Mouse (Mus musculus) right cerebral cortex, postnatal 36 days (tissue): ENCODE measurements around the gene Abca4.
"Not testable (repeated sequence)": the region's sequence is repeated elsewhere in the genome, so short reads cannot be mapped to it uniquely, and the experiment has no call there.

Experiments
- DNase-seq, 2 experiments: peaks; one replicate each; pipeline ENCODE4 v3.0.0; 2022; ENCODE audit warnings: low spot score in 2 of 2, mixed read lengths in 1 of 2

The Abca4 gene

DNA sequence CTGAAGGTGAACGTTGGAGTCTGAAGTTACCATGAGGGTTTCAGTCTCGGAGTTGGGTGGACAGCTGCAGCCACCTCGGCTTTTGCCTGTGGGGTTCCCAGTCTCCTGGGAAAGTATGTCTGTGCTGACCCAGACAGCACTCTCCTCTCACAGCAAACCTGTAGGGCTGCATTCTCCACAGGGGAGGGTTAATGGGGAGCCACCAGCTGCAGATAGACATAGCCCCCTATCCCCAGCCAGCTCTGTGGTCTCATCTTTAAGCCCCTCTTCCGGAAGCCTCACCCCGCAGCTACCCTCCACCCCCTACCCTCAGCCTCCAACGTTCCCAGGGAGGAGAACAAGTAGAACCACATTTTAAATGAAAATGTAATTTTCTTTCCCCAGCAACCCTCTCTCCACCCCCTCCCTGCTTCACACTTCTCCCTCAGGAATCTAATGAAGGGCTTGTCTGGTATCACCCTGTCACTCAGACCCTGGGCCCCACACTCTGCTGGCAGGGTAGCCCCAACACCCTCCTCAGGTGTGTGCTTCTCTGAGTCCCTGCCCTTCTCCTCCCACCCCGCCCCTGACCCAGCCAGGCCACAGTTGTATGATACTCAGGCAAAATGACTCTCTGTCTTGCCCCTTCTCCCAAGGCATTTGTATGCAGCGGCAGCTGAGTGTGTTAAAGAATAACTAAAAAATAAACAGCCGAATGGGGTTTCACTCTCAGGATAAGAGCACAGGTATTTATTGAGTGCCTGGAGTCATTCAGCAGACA, 14.4 kb downstream of the Abca4 start:
- DNase-seq: no peak

DNA sequence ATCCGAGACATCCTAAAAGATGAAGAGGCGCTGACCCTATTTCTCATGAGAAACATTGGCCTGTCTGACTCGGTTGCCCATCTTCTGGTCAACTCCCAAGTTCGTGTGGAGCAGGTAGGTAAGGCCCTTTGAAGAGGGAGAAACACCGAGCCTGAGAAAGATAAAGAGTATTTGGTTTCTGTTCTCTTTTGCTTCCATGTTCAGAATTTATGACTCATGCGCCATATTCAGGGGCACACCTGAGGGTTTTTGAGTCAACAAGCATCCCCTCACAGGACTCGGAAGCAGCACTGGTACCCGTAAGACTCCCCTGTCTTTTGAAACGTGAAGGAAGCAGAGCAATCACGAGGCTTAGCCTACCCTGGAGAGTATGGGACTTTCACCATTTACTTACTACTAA, 18.3 kb downstream of the Abca4 start:
- no peak for DNase-seq

DNA sequence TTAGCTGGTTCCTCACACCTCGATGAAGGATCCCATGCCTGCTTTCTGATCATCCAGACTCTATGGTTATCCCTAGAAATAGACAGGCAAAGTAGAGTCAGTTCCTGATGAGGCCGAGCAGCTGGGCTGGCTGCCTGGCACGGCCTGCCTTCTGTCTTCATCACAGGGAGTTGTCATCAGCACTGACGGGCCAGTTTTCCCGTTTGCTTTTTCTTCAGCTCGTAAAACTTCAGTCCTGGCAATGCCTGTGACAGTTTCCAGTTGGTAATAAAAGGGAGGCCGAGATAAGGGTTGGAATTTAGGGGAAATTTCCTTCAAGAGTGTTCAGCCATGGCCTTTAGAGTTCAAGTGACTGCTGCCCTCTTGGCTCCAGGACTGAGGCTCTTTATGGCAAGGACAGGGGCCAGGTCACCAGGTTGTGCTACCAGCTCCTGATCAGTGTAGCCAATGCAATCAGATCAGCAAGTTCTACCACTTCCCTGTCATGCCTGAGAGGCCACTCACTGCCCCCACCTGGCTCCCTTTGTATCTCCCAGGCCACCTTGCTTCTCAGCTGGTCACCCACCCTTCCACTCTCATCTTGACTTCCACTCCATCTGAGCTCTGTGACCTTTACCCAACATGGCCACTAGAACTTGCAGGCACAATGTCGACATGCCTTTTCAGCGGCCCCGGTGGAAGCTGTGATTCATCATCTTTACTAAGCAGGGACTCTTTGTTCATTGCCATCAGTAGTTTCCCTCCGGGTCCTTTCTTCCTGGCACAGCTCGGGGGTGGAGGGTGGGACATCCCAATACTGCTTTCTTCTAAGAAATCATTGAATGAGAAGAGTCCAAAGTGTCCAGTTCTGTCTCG, 20.5 kb downstream of the Abca4 start:
- DNase-seq: no peak

DNA sequence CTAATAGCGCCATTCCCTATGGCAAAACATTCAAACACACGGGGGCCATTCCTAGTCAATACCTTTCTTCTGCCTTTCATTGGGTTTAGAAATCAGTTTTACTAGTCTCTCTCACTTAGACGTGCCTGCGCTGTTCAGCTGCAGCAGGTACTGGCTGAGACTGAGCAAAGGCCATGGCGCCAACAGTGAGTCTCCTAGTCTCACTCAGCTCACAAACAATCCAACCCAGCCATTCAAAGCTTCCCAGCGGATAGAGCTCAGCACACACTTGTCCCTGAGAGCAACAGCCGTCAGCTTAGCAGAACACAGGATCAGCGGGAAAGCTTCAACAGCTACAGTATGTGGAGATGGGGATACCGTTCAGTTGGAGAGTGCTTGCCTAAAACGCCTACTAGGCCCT, 27.5 kb downstream of the Abca4 start:
- DNase-seq: no peak

DNA sequence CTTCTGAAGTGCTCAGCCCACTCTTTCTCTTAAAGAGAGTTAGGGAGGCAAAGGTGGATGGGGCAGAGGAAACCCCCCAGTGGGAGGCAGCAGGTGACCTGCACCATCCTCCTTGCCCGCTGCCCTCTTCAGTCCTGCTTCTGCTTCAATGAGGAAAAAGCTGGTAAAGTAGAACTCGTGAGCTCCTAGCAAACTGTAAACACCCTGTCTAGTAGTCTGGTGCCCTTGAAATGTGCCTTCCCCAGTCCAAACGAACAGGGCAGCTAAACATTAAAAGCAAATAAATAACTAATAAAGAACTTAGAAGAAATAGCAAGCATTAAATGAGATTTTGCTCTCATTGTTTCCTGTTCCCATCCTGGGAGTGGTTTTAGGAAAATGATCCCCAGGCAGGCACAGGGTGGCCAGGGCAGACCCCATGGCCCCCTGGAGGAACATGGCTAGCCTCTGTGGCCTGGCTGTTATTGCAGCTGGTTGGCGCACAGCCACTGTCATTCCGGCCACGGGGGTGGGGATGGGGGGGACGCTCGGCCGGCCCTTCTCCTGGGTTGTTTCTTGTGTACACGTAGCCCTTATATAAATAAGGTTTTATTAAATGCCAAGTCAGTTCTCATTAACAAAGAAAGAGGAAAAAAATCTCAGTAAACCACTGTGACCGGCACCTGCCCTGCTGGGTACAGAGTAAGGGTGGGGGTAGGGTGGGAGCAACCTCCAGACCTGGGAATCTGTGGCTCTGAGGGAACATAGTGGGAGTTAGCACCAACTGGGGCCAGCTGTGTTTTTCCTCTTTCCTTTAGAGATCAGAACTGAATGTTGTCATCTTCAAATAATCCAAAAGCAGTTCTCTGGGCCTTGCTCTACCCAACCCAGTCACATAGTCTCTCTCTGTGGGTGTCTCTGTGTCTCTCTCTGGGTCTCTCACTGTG, 28.7 kb downstream of the Abca4 start:
- no peak for DNase-seq

DNA sequence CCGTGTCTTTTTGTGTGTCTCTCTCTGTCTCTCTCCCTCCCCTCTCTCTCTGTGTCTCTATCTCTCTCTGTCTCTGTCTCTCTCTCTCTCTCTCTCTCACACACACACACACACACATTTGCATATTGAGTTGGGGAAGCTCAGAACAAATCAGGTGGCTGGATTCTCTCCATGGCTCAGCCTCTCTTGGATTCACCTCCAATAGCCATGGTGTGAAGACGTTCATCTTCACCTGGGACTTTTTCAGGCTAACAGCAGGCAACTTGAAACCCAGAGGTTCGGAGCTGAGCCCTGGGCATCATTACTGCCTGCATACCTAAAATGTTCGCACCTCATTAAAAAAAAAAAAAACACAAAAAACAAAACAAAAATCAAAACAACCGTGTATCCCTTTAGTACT, 29.4 kb downstream of the Abca4 start:
- DNase-seq: no peak

DNA sequence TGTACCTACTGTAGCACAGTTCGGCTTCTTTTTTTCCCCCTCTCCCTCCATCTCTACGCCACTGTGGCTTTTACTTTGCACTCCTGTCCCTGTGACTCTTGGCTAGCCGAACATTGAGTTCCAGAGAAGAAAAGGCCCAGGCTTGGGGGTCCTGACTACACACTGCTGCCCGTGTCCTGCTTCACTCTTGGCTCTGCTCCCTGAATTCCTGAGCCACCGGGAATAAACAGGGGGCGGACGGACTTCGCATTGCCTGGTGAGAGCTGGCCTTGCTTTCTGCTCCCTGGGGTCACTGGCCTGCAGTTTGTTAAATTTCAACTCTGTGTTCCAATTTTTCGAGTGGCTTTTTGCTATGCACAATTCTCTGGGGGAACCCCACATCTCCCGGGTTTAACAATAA, 30.1 kb downstream of the Abca4 start:
- no peak for DNase-seq

DNA sequence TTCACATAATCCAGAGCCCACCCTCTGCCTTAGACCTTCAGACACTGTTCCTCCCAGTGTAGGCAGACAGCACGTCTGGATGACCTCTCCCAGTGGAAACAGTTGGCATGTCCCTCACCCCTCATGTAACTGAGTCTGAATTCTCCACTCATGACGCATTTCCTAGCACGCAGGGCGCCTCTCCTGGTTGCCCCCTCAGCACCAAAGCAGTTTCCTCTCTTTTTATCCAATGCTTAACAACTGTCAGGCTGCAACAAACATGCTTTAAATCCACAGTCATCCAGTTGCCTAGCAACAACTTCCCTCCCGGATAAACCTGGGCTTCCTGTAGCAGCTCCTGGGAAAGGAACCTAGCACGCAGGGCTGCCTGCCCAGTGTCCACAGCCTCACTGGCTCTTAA, 33.9 kb downstream of the Abca4 start:
- peak; percentile 45 to 49 for DNase-seq

DNA sequence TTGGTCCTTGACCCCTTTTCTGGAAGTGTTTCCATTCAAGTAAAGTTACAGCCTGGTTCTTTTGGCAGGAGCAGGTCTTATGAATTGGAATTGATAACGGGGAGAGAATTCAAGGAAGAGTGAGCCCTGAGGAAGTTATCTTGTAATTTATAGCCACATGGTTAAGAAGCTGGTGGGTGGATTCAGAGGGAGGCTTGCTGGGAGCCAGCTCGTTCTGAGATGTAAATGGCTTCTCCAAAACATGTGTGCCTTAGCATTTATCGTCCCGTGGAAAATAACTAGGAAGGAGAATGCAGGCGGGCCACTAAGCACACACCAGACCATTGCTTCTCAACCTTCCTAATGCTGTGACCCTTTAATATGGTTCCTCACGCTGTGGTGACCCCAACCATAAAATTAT, 34.9 kb downstream of the Abca4 start:
- DNase-seq: no peak

DNA sequence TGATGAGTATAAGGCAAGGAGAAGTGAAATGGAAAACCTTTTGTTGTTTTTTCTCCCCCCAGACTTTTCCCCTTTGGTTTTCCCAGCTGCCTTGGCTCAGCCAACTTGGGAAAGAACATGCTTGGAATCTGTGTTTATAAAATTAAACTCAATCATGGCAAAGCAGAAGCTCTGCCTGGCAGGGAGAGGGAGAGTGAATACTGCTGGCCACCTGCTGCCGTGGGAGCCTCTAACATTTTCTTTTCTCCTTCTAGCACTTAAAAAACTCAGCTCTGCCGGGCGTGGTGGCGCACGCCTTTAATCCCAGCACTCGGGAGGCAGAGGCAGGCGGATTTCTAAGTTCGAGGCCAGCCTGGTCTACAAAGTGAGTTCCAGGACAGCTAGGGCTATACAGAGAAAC, 37.4 kb downstream of the Abca4 start:
- not testable (repeated sequence) for DNase-seq

DNA sequence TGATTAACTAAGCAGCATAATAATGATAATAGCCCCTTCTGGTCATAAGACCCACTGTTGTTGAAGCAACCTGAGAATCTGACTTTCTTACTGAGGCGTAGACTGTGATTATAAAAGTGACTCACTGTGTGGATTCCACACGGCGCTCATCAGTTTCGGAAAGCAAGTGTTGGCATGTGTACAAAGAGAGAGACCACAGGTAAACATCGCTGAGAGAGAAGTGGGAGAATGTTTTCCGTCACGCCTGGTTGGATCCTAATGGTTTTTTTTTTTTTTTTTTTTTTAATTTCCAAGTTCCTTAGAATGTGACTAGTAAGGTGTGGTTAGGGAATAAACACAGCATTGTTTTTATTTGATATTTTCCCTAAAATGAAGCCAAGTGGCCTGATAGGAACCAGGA, 38.1 kb downstream of the Abca4 start:
- no peak for DNase-seq

DNA sequence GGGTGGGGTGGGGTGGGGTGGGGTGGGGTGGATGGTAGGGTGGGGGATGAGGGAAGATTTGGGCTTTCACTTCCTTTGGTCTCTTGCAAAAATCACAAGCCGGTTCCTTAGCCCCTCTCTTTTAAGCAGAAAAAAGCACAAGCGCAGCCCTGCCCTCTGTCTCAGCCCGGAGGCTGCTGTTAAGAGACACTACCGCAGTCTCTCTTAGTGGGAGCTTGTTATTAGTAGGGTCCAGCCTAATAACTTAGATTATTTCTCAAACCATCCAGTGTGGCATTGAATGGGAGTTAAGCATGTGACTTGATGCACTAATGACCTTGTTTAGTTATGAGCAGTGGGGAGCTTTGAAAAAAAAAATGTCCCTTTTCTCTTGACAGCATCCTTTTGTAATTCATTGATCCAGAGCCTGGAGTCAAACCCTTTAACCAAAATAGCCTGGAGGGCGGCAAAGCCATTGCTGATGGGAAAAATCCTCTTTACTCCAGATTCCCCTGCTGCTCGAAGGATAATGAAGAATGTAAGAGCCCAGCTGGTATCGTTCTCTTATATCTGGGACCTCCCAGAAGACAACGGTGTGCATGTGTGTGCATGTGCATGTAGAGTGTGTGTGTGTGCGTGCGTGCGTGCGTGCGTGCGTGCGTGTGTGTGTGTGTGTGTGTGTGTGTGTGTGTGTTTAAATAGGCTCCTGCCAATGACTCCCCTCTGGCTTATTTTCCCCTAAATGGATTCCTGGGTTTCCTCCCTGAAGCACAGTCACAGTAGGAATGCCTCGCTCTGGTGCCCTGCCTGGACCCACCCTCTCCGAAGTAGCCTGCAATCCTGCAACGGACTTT, 41.1 kb downstream of the Abca4 start:
- DNase-seq: no peak

DNA sequence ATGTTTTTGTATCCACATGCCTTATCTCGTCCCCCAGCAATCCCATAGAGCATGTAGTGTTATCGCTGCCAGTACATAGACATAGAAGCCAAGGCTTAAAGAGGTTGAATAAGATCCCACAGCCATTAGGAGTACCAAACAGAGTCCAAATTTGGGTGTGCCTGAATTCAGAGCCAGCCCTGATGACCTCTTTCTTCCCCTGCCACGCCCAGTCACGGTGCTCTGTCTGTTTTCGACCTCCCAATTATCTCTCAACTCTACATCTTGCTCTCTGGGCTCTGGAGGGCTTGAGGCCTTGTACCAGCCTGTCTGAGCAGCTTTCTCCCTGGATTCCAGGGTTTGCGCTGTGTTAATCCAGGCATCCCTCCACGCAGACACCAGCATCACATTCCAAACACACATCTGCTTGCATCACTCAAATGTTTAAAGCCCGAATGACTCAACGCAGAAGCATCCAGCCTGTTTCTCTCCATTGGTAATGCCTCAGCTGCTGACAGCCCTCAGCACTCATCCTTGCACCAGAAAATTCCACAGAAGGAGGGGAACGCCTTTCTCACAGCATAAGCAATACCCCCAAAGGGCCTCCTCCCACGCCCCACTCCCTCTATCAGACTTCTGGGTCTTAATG, 43.9 kb downstream of the Abca4 start:
- DNase-seq: no peak

DNA sequence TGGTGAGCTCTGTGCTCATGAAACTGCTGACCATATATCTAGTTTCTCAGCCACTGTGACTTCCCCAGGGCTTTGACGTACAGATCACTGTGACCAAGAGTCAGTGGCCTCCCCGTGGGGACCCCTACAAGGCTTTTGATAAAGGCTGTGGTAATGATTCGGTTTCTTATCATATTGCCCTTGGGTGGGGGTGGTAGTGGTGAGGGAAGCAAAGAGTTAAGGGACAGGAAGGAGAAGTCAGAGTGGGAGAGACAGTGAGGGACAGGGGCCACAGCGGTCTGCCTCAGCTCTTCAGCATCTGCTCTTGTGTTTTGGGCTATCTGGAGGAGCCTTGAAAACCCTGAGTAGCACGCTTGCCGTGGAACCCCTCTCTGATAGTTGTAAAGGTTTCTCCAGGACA, 46.1 kb downstream of the Abca4 start:
- no peak for DNase-seq

DNA sequence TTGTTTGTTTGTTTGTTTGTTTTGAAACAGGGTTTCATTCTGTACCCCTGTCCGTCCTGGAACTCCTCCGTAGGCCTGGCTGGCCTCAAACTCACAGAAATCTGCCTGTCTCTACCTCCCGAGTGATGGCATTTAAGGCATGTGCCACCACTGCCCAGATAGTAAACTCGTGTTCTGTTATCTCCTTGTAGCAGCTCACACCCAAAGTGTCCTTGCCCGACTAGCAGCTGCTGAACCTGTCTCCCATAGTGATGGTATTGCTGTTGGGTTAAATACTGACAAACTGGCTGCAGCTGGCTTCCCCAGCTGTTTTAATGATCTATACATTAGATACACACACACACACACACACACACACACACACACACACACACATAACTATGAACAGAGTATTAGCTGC, 55.5 kb downstream of the Abca4 start:
- no peak for DNase-seq

DNA sequence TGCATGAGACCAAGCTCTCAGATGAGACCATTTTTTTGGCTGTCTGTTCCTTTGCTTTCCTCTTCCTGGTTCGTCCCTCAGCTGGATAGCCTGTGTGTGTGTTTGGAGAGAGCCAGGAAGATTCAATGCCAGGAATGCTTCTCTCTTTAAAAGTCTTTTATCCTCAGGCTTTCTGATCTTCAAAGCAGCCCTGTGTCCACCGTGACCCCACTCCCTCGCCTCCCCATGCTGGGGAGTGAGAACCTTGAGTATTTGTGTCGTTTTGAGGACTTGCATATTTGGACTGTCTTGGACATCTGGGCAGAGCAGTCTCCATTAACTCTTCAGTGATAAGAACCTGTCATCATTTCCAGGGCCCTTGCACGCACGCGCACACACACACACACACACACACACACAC, 57.8 kb downstream of the Abca4 start:
- DNase-seq: no peak

DNA sequence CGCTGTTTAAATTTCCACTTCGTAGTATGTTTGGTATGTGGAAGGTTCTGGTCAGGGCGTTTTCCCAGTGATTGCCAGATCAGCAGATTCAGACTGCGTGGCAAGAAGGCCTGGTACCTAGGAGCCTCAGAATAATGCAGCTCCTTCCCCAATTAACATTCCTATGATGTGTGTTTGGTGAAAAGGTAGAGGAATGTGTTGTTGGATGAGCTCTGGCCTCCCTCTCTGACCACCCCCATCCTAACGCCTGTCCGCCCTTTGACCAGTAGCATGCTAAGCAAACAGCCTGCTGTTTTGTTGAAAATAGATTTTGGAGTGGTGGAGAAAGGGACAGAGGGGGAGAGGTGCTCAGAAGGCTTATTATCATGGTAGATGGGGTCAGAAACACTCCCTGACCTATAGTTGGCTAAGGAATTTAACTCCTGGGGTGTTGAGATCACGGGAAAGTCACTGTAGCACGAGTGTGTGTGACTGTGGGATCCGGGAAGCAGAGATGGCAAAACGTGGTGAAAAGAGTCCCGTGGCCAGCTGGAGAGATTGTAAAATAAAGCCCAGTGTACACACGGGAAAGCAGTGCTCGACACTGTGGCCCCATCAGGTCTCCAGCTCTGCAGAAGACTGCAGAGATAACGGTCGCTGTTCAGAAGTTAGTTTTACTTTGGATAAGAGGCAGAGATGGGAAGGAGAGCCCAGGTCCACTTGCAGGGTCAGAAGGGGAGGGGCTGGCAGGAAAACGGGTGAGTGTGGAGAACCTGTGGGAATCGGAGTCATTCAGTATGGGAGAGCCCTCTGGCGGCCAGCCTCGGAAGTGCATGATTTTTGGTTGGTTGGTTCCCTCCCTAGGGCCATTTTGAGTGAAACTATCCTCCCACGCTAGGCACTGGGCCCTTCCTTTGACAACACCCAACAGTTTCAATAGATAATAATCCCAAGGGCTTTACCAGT, 59.9 kb downstream of the Abca4 start:
- peak; percentile 37 to 56 for DNase-seq

DNA sequence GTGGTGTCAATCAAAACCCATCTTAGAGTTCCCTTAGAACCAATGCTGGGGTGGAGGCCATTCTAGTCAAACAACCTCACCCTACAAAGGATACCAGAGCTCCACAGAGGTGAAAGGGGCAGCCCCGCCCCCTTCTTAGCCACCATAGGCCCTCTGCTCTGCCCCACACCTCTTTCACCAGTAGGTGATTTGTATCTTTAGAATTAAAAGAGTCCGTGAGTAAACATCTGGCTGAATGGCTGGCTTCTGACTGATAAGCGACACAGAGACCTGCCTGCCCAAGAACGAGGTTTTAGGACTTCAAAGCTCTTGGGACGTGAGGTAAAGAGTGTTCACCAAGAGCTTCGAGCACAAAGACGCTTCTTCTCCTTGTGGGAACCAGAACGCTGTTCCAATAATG, 62.7 kb downstream of the Abca4 start:
- DNase-seq: no peak

DNA sequence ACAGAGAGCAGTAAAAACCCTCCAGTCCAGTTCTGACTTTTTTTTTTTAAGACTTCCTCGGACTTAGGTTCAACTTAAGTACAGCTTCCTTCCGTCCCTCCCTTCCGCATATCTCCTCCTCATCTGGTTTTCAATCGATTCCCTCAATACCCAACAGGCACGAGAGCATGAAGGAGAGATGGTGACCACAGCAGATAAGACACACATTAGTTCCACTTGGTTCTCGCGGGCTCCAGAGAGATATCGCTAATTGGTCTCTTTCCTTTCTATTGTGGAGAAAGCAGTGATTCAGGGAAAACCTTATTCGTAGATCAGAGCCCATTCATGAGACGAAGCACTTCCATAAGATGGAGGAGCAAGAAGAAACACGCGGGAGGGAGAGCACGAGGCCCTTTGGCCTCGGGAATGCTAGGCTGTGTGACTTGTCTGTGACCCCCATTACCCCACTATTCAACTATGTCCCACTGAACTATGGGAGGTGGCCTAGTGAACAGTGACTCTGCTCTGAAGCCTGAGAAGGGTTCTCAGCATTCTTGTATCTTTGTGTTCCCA, 63.5 kb downstream of the Abca4 start:
- DNase-seq: no peak
